Comparison of ENCODE assay signal across 8 mouse cellular contexts in the genomic region with DNA sequence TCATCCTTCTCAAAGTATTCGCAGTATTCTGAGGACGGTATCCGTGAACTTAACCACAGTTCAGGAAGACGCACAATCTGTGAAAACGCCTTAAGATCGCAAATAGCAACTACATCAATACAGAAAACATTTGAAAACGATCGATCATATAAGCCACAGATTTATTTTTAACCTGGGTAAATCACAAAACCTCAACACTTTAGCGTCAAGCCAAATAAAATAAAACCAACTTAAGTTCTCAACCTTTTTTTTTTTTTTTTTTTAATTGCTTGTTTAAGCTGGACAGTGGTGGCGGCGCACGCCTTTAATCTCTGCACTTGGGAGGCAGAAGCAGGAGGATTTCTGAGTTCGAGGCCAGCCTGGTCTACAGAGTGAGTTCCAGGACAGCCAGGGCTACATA. TPM values are rescaled to one million over a fixed set of nuclear protein-coding genes. Genes with fewer than 3 reads are reported as not detected.
A peak's percentile ranks its signal among the peaks of the same experiment; 100 is the strongest.
DNase-seq lines count a peak whose midpoint lies in the region; ATAC-seq and TF ChIP-seq lines count a peak whose summit lies in the region.

No protein-coding gene starts in this region.

- peak overlapping the region; percentile 44 for H3K4me2 ChIP-seq in intestine, embryonic 14.5 days (ENCODE audit: low read length)
- peak overlapping the region; percentile 50 for H3K4me2 ChIP-seq in neural tube, embryonic 13.5 days

- H3K4me1 ChIP-seq in cortical plate, adult 2 months (ENCODE audit: control insufficient read depth, insufficient read depth, low read length) = no peaks in the 10 kb centered on the region
- H3K4me1 ChIP-seq in intestine, embryonic 14.5 days (replicated peaks; ENCODE audit: control insufficient read depth, insufficient read depth, low read length) = peaks cover 5% of the 10 kb centered on the region
- H3K4me1 ChIP-seq in neural tube, embryonic 13.5 days (replicated peaks) = peaks cover 13% of the 10 kb centered on the region

- WGBS in intestine, embryonic 14.5 days = 33% methylated on average over 13 of the region's 13 CpGs
- 41% methylated on average over 13 of the region's 13 CpGs for WGBS in neural tube, embryonic 13.5 days

- no peak overlapping the region for H3K9ac ChIP-seq in intestine, embryonic 14.5 days (ENCODE audit: low read length)
- no peak overlapping the region for H3K9ac ChIP-seq in neural tube, embryonic 13.5 days

- DNase-seq in left cerebral cortex, adult 2 months (ENCODE audit: extremely low spot score in 1 of 2, low spot score in 2 of 2) = no peak
- no peak for DNase-seq in left cerebral cortex, postnatal 25 days (ENCODE audit: low spot score in 2 of 2)
- no peak for DNase-seq in intestine, embryonic 14.5 days (ENCODE audit: low spot score)
- DNase-seq in thymus, postnatal 0 days (ENCODE audit: low spot score) = no peak
- no peak for DNase-seq in layer of hippocampus, postnatal 14 days (ENCODE audit: low spot score in 2 of 2)

- no peaks in the 10 kb centered on the region for H3K27me3 ChIP-seq in intestine, embryonic 14.5 days (replicated peaks; ENCODE audit: control insufficient read depth, insufficient read depth, low read length)
- no peaks in the 10 kb centered on the region for H3K27me3 ChIP-seq in neural tube, embryonic 13.5 days

- no peaks in the 10 kb centered on the region for H3K9me3 ChIP-seq in intestine, embryonic 14.5 days (ENCODE audit: control insufficient read depth, low read length)
- no peaks in the 10 kb centered on the region for H3K9me3 ChIP-seq in neural tube, embryonic 13.5 days

- H3K27ac ChIP-seq in left cerebral cortex, adult 2 months = no peak overlapping the region
- no peak overlapping the region for H3K27ac ChIP-seq in cortical plate, adult 2 months (ENCODE audit: insufficient read depth, low read length)
- no peak overlapping the region for H3K27ac ChIP-seq in intestine, embryonic 14.5 days (ENCODE audit: low read depth)
- no peak overlapping the region for H3K27ac ChIP-seq in neural tube, embryonic 13.5 days (replicated peaks)

- H3K4me3 ChIP-seq in left cerebral cortex, adult 2 months = peak overlapping the region; percentile 89
- peak overlapping the region; percentile 73 for H3K4me3 ChIP-seq in cortical plate, adult 2 months (ENCODE audit: insufficient read depth, low read length)
- peak overlapping the region; percentile 86 for H3K4me3 ChIP-seq in intestine, embryonic 14.5 days (ENCODE audit: low read depth, low read length)
- peak overlapping the region; percentile 78 for H3K4me3 ChIP-seq in neural tube, embryonic 13.5 days

- no peak for ATAC-seq in intestine, embryonic 14.5 days (replicated peaks; ENCODE audit: low FRiP score, low TSS enrichment, low read depth)
- no peak for ATAC-seq in neural tube, embryonic 13.5 days (ENCODE audit: low read depth)
- no peak for ATAC-seq in megakaryocyte progenitor cell, adult 5-6 weeks (replicated peaks; ENCODE audit: poor library complexity)

- no peak for TF ChIP-seq CTCF in left cerebral cortex, adult 2 months (IDR thresholded peaks at IDR 0.05)
- TF ChIP-seq CTCF in cortical plate, adult 2 months (IDR thresholded peaks at IDR 0.05; ENCODE audit: extremely low read depth, insufficient read depth, low read length) = no peak

- TF ChIP-seq POLR2A in cortical plate, adult 2 months (IDR thresholded peaks at IDR 0.05; ENCODE audit: extremely low read depth, insufficient read depth, low read length) = no peak

- peaks cover 16% of the 10 kb centered on the region for H3K36me3 ChIP-seq in intestine, embryonic 14.5 days (ENCODE audit: control insufficient read depth, insufficient read depth, low read length)
- peaks cover 26% of the 10 kb centered on the region for H3K36me3 ChIP-seq in neural tube, embryonic 13.5 days

- intact Hi-C loops in left cerebral cortex, adult 2 months (cut with DNase I) = loop anchor here (1.0 to 10.0 kb wide), 3 partner anchors 52 to 860 kb away; no protein-coding TSS in a partner anchor
- intact Hi-C loops in left cerebral cortex, postnatal 25 days (cut with DNase I) = loop anchor here (1.0 to 5.0 kb wide), 3 partner anchors 55 to 697 kb away; partner anchors contain the start of genes Map9 and Rbm46

RNA-seq across cellular contexts. Expression of gene Plrg1, which starts 0.6 kb away (rescaled TPM):
- 10 to 100 TPM; 39.4 to 42.4 TPM for total RNA-seq in left cerebral cortex, adult 2 months (2021)
- 10 to 100 TPM; 38.6 to 41.9 TPM for total RNA-seq in left cerebral cortex, postnatal 25 days (2021)
- 45.0 TPM in 2 replicates for polyA plus RNA-seq in cortical plate, adult 2 months (2012; rRNA removed)
- 97.8 and 109 TPM in 2 replicates for polyA plus RNA-seq in intestine, embryonic 14.5 days (2014; fragmentation: Nextera tagmentation; extraction: Ambion mirVana)
- 109 and 110 TPM in 2 replicates for polyA plus RNA-seq in neural tube, embryonic 13.5 days (2015; fragmentation: Nextera tagmentation; extraction: Ambion mirVana)
- 94.0 and 96.4 TPM in 2 replicates for polyA plus RNA-seq in thymus, postnatal 0 days (2015; fragmentation: Nextera tagmentation; extraction: Ambion mirVana)
- total RNA-seq in layer of hippocampus, postnatal 14 days (2021) = 10 to 100 TPM; 43.6 to 44.4 TPM
- 42.4 and 51.2 TPM in 2 replicates for total RNA-seq in megakaryocyte progenitor cell, adult 5-6 weeks (2015)
- total RNA-seq in megakaryocyte progenitor cell, adult 5-6 weeks (2017) = 81.3 and 83.9 TPM in 2 replicates

RNA-seq across cellular contexts. Expression of gene Fgb, which starts 5.1 kb away (rescaled TPM):
- total RNA-seq in left cerebral cortex, adult 2 months (2021) = not detected
- not detected for total RNA-seq in left cerebral cortex, postnatal 25 days (2021)
- polyA plus RNA-seq in cortical plate, adult 2 months (2012; rRNA removed) = 0.04 TPM in 1 of 2 replicates, not detected in the other
- polyA plus RNA-seq in intestine, embryonic 14.5 days (2014; fragmentation: Nextera tagmentation; extraction: Ambion mirVana) = 1.2 TPM in 2 replicates
- polyA plus RNA-seq in neural tube, embryonic 13.5 days (2015; fragmentation: Nextera tagmentation; extraction: Ambion mirVana) = 0.07 and 0.08 TPM in 2 replicates
- polyA plus RNA-seq in thymus, postnatal 0 days (2015; fragmentation: Nextera tagmentation; extraction: Ambion mirVana) = 0.17 and 0.20 TPM in 2 replicates
- total RNA-seq in layer of hippocampus, postnatal 14 days (2021) = not detected
- not detected in 2 replicates for total RNA-seq in megakaryocyte progenitor cell, adult 5-6 weeks (2015)
- total RNA-seq in megakaryocyte progenitor cell, adult 5-6 weeks (2017) = not detected in 2 replicates

RNA-seq across cellular contexts. Expression of gene Fga, which starts 28.9 kb away (rescaled TPM):
- not detected for total RNA-seq in left cerebral cortex, adult 2 months (2021)
- not detected for total RNA-seq in left cerebral cortex, postnatal 25 days (2021)
- polyA plus RNA-seq in cortical plate, adult 2 months (2012; rRNA removed) = not detected in 2 replicates
- polyA plus RNA-seq in intestine, embryonic 14.5 days (2014; fragmentation: Nextera tagmentation; extraction: Ambion mirVana) = 0.11 and 0.24 TPM in 2 replicates
- polyA plus RNA-seq in neural tube, embryonic 13.5 days (2015; fragmentation: Nextera tagmentation; extraction: Ambion mirVana) = 0.35 TPM in 1 of 2 replicates, not detected in the other
- 0.25 and 0.35 TPM in 2 replicates for polyA plus RNA-seq in thymus, postnatal 0 days (2015; fragmentation: Nextera tagmentation; extraction: Ambion mirVana)
- total RNA-seq in layer of hippocampus, postnatal 14 days (2021) = not detected
- not detected in 2 replicates for total RNA-seq in megakaryocyte progenitor cell, adult 5-6 weeks (2015)
- not detected in 2 replicates for total RNA-seq in megakaryocyte progenitor cell, adult 5-6 weeks (2017)

RNA-seq across cellular contexts. Expression of gene Fgg, which starts 47.2 kb away (rescaled TPM):
- total RNA-seq in left cerebral cortex, adult 2 months (2021) = not detected
- not detected for total RNA-seq in left cerebral cortex, postnatal 25 days (2021)
- polyA plus RNA-seq in cortical plate, adult 2 months (2012; rRNA removed) = not detected in 2 replicates
- not detected in 2 replicates for polyA plus RNA-seq in intestine, embryonic 14.5 days (2014; fragmentation: Nextera tagmentation; extraction: Ambion mirVana)
- polyA plus RNA-seq in neural tube, embryonic 13.5 days (2015; fragmentation: Nextera tagmentation; extraction: Ambion mirVana) = 0.17 TPM in 1 of 2 replicates, not detected in the other
- polyA plus RNA-seq in thymus, postnatal 0 days (2015; fragmentation: Nextera tagmentation; extraction: Ambion mirVana) = 0.99 and 1.0 TPM in 2 replicates
- not detected for total RNA-seq in layer of hippocampus, postnatal 14 days (2021)
- not detected in 2 replicates for total RNA-seq in megakaryocyte progenitor cell, adult 5-6 weeks (2015)
- not detected in 2 replicates for total RNA-seq in megakaryocyte progenitor cell, adult 5-6 weeks (2017)
